Mouse (Mus musculus): Measurements from ENCODE around the gene Garnl3. TPM values are rescaled to one million over a fixed set of nuclear protein-coding genes. Genes with fewer than 3 reads are reported as not detected.

Gene Garnl3
- polyA plus RNA-seq (2014; fragmentation: Nextera tagmentation; extraction: Ambion mirVana), result 14.3 and 18.5 TPM in 2 replicates

- H3K4me1 ChIP-seq (replicated peaks; ENCODE audit: control insufficient read depth, insufficient read depth, low read length), result peaks cover 2% of the 10 kb centered on the region; the same call in 1 of the 2 replicates
- no peaks in the 10 kb centered on the region for H3K9me3 ChIP-seq (ENCODE audit: control insufficient read depth, low read length)
- H3K36me3 ChIP-seq (ENCODE audit: control insufficient read depth, insufficient read depth, low read length), result no peaks in the 10 kb centered on the region
- WGBS, result 0% methylated on average over 22 of the region's 22 CpGs
- DNase-seq (ENCODE audit: low spot score) (peak; percentile 65), ATAC-seq (ENCODE audit: low FRiP score) (peak; percentile 66)
- 0 out of 2 replicates have a peak within 1 kb of the TSS, but pooled peaks have one; percentile 27 for H3K27ac ChIP-seq (ENCODE audit: low read depth, low read length)
- H3K9ac ChIP-seq (ENCODE audit: low read depth, low read length), result peak within 1 kb of the TSS; percentile 68
- H3K27me3 ChIP-seq (ENCODE audit: control insufficient read depth, insufficient read depth, low read length), result peaks cover 15% of the 10 kb centered on the region
- H3K4me3 ChIP-seq (ENCODE audit: low read depth, low read length), result peak within 1 kb of the TSS; percentile 66
- H3K4me2 ChIP-seq (replicated peaks; ENCODE audit: low read depth, low read length), result peak within 1 kb of the TSS; percentile 97
Measured at GRCm38 (mm10) chr2:33131500-33132092, at the start of gene Garnl3. Garnl3 (minus strand) TSS chr2:33131654.

- DNase-seq (ENCODE audit: low spot score), result no peak
- no peak overlapping the region for H3K4me3 ChIP-seq (ENCODE audit: low read depth, low read length)
Measured at GRCm38 (mm10) chr2:33179930-33180630, 48.6 kb upstream of the Garnl3 start.

GRCm38 (mm10) chr2:33179171-33179929 lies 47.9 kb upstream of the Garnl3 start:
- WGBS, result 69% methylated on average over 14 of the region's 14 CpGs
- H3K27me3 ChIP-seq (ENCODE audit: control insufficient read depth, insufficient read depth, low read length), result no peaks in the 10 kb centered on the region
- H3K4me2 ChIP-seq (replicated peaks; ENCODE audit: low read depth, low read length), result no peak overlapping the region
- no peak overlapping the region for H3K27ac ChIP-seq (ENCODE audit: low read depth, low read length)
- no peak overlapping the region for H3K4me3 ChIP-seq (ENCODE audit: low read depth, low read length)
- peaks cover 8% of the 10 kb centered on the region for H3K4me1 ChIP-seq (replicated peaks; ENCODE audit: control insufficient read depth, insufficient read depth, low read length)
- ATAC-seq (ENCODE audit: low FRiP score) (no peak), DNase-seq (ENCODE audit: low spot score) (no peak)
- H3K9me3 ChIP-seq (ENCODE audit: control insufficient read depth, low read length), result no peaks in the 10 kb centered on the region
- 0 out of 2 replicates have a peak overlapping the region, but pooled peaks have one; percentile 11 for H3K9ac ChIP-seq (ENCODE audit: low read depth, low read length)
- H3K36me3 ChIP-seq (ENCODE audit: control insufficient read depth, insufficient read depth, low read length), result no peaks in the 10 kb centered on the region

More at GRCm38 (mm10) chr2:33179930-33180630, 48.6 kb upstream of the Garnl3 start:
- peaks cover 8% of the 10 kb centered on the region for H3K4me1 ChIP-seq (replicated peaks; ENCODE audit: control insufficient read depth, insufficient read depth, low read length)
- H3K9ac ChIP-seq (ENCODE audit: low read depth, low read length), result no peak overlapping the region
- no peak overlapping the region for H3K27ac ChIP-seq (ENCODE audit: low read depth, low read length)
- no peaks in the 10 kb centered on the region for H3K36me3 ChIP-seq (ENCODE audit: control insufficient read depth, insufficient read depth, low read length)
- 56% methylated on average over 16 of the region's 16 CpGs for WGBS
- H3K9me3 ChIP-seq (ENCODE audit: control insufficient read depth, low read length), result no peaks in the 10 kb centered on the region
- no peak for ATAC-seq (ENCODE audit: low FRiP score)
- H3K4me2 ChIP-seq (replicated peaks; ENCODE audit: low read depth, low read length), result no peak overlapping the region
- H3K27me3 ChIP-seq (ENCODE audit: control insufficient read depth, insufficient read depth, low read length), result no peaks in the 10 kb centered on the region

- Histone ChIP-seq H3K27me3 (ENCODE audit: control insufficient read depth, insufficient read depth, low read length) (no peaks in the 10 kb centered on the region), H3K4me2 (replicated peaks; ENCODE audit: low read depth, low read length) (no peak overlapping the region), H3K4me1 (replicated peaks; ENCODE audit: control insufficient read depth, insufficient read depth, low read length) (peaks cover 8% of the 10 kb centered on the region), H3K9ac (ENCODE audit: low read depth, low read length) (no peak overlapping the region), H3K27ac (ENCODE audit: low read depth, low read length) (no peak overlapping the region), H3K36me3 (ENCODE audit: control insufficient read depth, insufficient read depth, low read length) (no peaks in the 10 kb centered on the region), H3K4me3 (ENCODE audit: low read depth, low read length) (no peak overlapping the region), H3K9me3 (ENCODE audit: control insufficient read depth, low read length) (no peaks in the 10 kb centered on the region)
- peak; percentile 49; the same call in 1 of the 2 replicates for ATAC-seq (ENCODE audit: low FRiP score)
- WGBS, result 59% methylated on average over 11 of the region's 11 CpGs
- DNase-seq (ENCODE audit: low spot score), result no peak
Measured at GRCm38 (mm10) chr2:33178243-33178932, 46.9 kb upstream of the Garnl3 start.

GRCm38 (mm10) chr2:33177443-33178242 lies 46.2 kb upstream of the Garnl3 start:
- ATAC-seq (ENCODE audit: low FRiP score), result no peak
- Histone ChIP-seq H3K9ac (ENCODE audit: low read depth, low read length) (no peak overlapping the region), H3K4me1 (replicated peaks; ENCODE audit: control insufficient read depth, insufficient read depth, low read length) (peaks cover 8% of the 10 kb centered on the region), H3K27me3 (ENCODE audit: control insufficient read depth, insufficient read depth, low read length) (no peaks in the 10 kb centered on the region), H3K36me3 (ENCODE audit: control insufficient read depth, insufficient read depth, low read length) (no peaks in the 10 kb centered on the region), H3K9me3 (ENCODE audit: control insufficient read depth, low read length) (no peaks in the 10 kb centered on the region), H3K4me3 (ENCODE audit: low read depth, low read length) (no peak overlapping the region), H3K4me2 (replicated peaks; ENCODE audit: low read depth, low read length) (no peak overlapping the region), H3K27ac (ENCODE audit: low read depth, low read length) (no peak overlapping the region)
- DNase-seq (ENCODE audit: low spot score), result no peak
- 85% methylated on average over 12 of the region's 12 CpGs for WGBS

GRCm38 (mm10) chr2:33176921-33177320 lies 45.5 kb upstream of the Garnl3 start:
- H3K27me3 ChIP-seq (ENCODE audit: control insufficient read depth, insufficient read depth, low read length), result no peaks in the 10 kb centered on the region
- peaks cover 8% of the 10 kb centered on the region for H3K4me1 ChIP-seq (replicated peaks; ENCODE audit: control insufficient read depth, insufficient read depth, low read length)
- no peaks in the 10 kb centered on the region for H3K36me3 ChIP-seq (ENCODE audit: control insufficient read depth, insufficient read depth, low read length)
- H3K27ac ChIP-seq (ENCODE audit: low read depth, low read length), result 0 out of 2 replicates have a peak overlapping the region, but pooled peaks have one; percentile 42
- no peak overlapping the region for H3K9ac ChIP-seq (ENCODE audit: low read depth, low read length)
- 81% methylated on average over 2 of the region's 2 CpGs for WGBS
- H3K9me3 ChIP-seq (ENCODE audit: control insufficient read depth, low read length), result no peaks in the 10 kb centered on the region
- H3K4me2 ChIP-seq (replicated peaks; ENCODE audit: low read depth, low read length), result no peak overlapping the region
- DNase-seq (ENCODE audit: low spot score) (no peak), ATAC-seq (ENCODE audit: low FRiP score) (no peak)
- H3K4me3 ChIP-seq (ENCODE audit: low read depth, low read length), result no peak overlapping the region

- H3K4me1 ChIP-seq (replicated peaks; ENCODE audit: control insufficient read depth, insufficient read depth, low read length), result peaks cover 8% of the 10 kb centered on the region
- no peak for ATAC-seq (ENCODE audit: low FRiP score)
- no peaks in the 10 kb centered on the region for H3K27me3 ChIP-seq (ENCODE audit: control insufficient read depth, insufficient read depth, low read length)
- DNase-seq (ENCODE audit: low spot score), result no peak
- H3K9ac ChIP-seq (ENCODE audit: low read depth, low read length), result no peak overlapping the region
- H3K9me3 ChIP-seq (ENCODE audit: control insufficient read depth, low read length), result no peaks in the 10 kb centered on the region
- WGBS, result 54% methylated on average over 7 of the region's 7 CpGs
- H3K27ac ChIP-seq (ENCODE audit: low read depth, low read length), result no peak overlapping the region
- H3K4me2 ChIP-seq (replicated peaks; ENCODE audit: low read depth, low read length), result no peak overlapping the region
- no peaks in the 10 kb centered on the region for H3K36me3 ChIP-seq (ENCODE audit: control insufficient read depth, insufficient read depth, low read length)
- H3K4me3 ChIP-seq (ENCODE audit: low read depth, low read length), result no peak overlapping the region
Measured at GRCm38 (mm10) chr2:33176516-33176915, 45.1 kb upstream of the Garnl3 start.

GRCm38 (mm10) chr2:33173686-33174085 lies 42.2 kb upstream of the Garnl3 start:
- no peak overlapping the region for H3K27ac ChIP-seq (ENCODE audit: low read depth, low read length)
- no peak for ATAC-seq (ENCODE audit: low FRiP score)
- no peak overlapping the region for H3K9ac ChIP-seq (ENCODE audit: low read depth, low read length)
- H3K4me2 ChIP-seq (replicated peaks; ENCODE audit: low read depth, low read length), result no peak overlapping the region
- no peak overlapping the region for H3K4me3 ChIP-seq (ENCODE audit: low read depth, low read length)
- H3K4me1 ChIP-seq (replicated peaks; ENCODE audit: control insufficient read depth, insufficient read depth, low read length), result peaks cover 6% of the 10 kb centered on the region
- 93% methylated on average over 7 of the region's 7 CpGs for WGBS
- H3K36me3 ChIP-seq (ENCODE audit: control insufficient read depth, insufficient read depth, low read length), result no peaks in the 10 kb centered on the region
- DNase-seq (ENCODE audit: low spot score), result no peak
- H3K27me3 ChIP-seq (ENCODE audit: control insufficient read depth, insufficient read depth, low read length), result no peaks in the 10 kb centered on the region
- no peaks in the 10 kb centered on the region for H3K9me3 ChIP-seq (ENCODE audit: control insufficient read depth, low read length)

Data from hindbrain, embryonic 11.5 days (tissue).